Comparison of ENCODE assay signal across 7 mouse cellular contexts in the genomic region with DNA sequence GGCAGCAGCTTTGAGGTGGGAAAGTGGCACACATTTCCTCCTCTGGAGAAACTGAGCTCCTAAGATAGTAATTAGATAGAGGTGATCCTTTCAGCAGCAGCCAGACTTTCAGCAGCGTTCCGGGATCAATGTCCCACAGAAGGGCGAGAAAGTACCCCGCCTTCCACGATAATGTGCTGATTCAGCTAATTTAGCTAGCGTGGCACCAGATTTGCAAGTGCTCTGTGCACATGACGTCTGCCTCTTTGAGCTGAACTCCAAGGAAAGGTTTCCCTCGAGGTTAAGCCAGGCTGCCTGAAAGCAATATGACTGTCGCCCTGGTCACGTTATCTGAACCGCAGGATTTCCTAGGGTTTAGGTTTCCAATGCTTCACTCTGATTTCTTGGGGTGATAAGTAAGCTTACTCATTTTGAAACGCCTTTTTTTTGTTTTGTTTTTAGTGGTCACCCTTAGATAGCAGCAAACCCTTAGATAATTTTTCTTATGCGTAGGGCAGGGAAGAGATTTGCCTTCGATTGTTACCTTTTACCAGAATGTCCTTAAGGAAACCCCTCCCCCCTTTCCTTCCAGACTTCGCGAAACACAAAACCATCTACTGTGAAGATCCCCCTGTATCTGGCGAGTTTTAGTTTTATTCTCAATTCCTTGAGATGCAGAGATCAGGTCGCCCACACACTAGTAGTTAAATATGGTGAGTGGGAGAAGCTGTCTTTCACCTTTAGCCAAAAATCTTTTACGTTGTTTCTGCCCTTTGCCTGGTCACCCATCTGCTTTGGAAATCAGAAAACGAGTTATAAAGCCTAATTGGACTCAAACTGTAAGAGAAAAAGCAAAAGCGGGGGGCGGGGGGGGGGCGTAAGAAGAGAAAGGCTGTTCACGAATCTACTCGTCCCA.
A peak's percentile ranks its signal among the peaks of the same experiment; 100 is the strongest.
DNase-seq lines count a peak whose midpoint lies in the region; ATAC-seq and TF ChIP-seq lines count a peak whose summit lies in the region.

No protein-coding gene starts in this region.

- H3K9me3 ChIP-seq in embryonic facial prominence, embryonic 14.5 days (ENCODE audit: control insufficient read depth, low read length): no peaks in the 10 kb centered on the region
- H3K9me3 ChIP-seq in liver, postnatal 0 days (ENCODE audit: low read length): no peaks in the 10 kb centered on the region

- no peaks in the 10 kb centered on the region for H3K27me3 ChIP-seq in embryonic facial prominence, embryonic 14.5 days (replicated peaks; ENCODE audit: control insufficient read depth, insufficient read depth, low read length)
- no peaks in the 10 kb centered on the region for H3K27me3 ChIP-seq in liver, postnatal 0 days (ENCODE audit: insufficient read depth, low read length)

- ATAC-seq in embryonic facial prominence, embryonic 14.5 days (ENCODE audit: low read depth): peak; percentile 41; the same call in 1 of the 2 replicates
- ATAC-seq in inflammation-experienced regulatory T-cells, adult 6 months: peak; percentile 48
- peak; percentile 35; the same call in 1 of the 2 replicates for ATAC-seq in liver, postnatal 0 days

- peak overlapping the region; percentile 70 for H3K4me2 ChIP-seq in embryonic facial prominence, embryonic 14.5 days (ENCODE audit: low read depth, low read length)
- H3K4me2 ChIP-seq in liver, postnatal 0 days (ENCODE audit: low read depth, low read length): peak overlapping the region; percentile 89

- TF ChIP-seq EP300 in liver, postnatal 0 days (IDR thresholded peaks at IDR 0.05; ENCODE audit: low read depth): no peak

- TF ChIP-seq CTCF in liver, postnatal 0 days (IDR thresholded peaks at IDR 0.05; ENCODE audit: low read depth): no peak

- WGBS in embryonic facial prominence, embryonic 14.5 days: 1% methylated on average over 23 of the region's 25 CpGs
- WGBS in liver, postnatal 0 days (ENCODE audit: insufficient replicate concordance): 4% methylated on average over 25 of the region's 25 CpGs

- peak; percentile 9 for DNase-seq in right cerebral cortex, postnatal 4 days
- no peak for DNase-seq in right cerebral cortex, postnatal 14 days
- peak; percentile 77 for DNase-seq in embryonic facial prominence, embryonic 14.5 days (ENCODE audit: low spot score)
- DNase-seq in liver, postnatal 0 days: no peak
- DNase-seq in retina, embryonic 14.5 days (ENCODE audit: low spot score): peak; percentile 66
- no peak for DNase-seq in left cerebral cortex, adult 18-20 months (ENCODE audit: low spot score in 2 of 2)

- H3K4me1 ChIP-seq in embryonic facial prominence, embryonic 14.5 days (ENCODE audit: control insufficient read depth, insufficient read depth, low read length): no peaks in the 10 kb centered on the region
- 0 out of 2 replicates have a peak, but pooled peaks cover 7% of the 10 kb centered on the region for H3K4me1 ChIP-seq in liver, postnatal 0 days (ENCODE audit: insufficient read depth)

- peak overlapping the region; percentile 47 for H3K9ac ChIP-seq in embryonic facial prominence, embryonic 14.5 days (ENCODE audit: low read depth, low read length)
- H3K9ac ChIP-seq in liver, postnatal 0 days (replicated peaks): no peak overlapping the region; the same call in 1 of the 2 replicates

- peak overlapping the region; percentile 42 for H3K4me3 ChIP-seq in embryonic facial prominence, embryonic 14.5 days (ENCODE audit: low read depth, low read length)
- peak overlapping the region; percentile 44 for H3K4me3 ChIP-seq in liver, postnatal 0 days (ENCODE audit: low read depth, low read length)

- H3K27ac ChIP-seq in embryonic facial prominence, embryonic 14.5 days (replicated peaks; ENCODE audit: low read depth, low read length): no peak overlapping the region; the same call in 1 of the 2 replicates
- no peak overlapping the region for H3K27ac ChIP-seq in liver, postnatal 0 days (ENCODE audit: low read depth)

- H3K36me3 ChIP-seq in embryonic facial prominence, embryonic 14.5 days (ENCODE audit: control insufficient read depth, insufficient read depth, low read length): no peaks in the 10 kb centered on the region
- no peaks in the 10 kb centered on the region for H3K36me3 ChIP-seq in liver, postnatal 0 days (replicated peaks; ENCODE audit: insufficient read depth, low read length)

Comparison
In these comparisons a context has a peak if more than half of its experiments do, and no peak if none do; other contexts are left out.
1. DNase-seq: peak in right cerebral cortex, postnatal 4 days (single experiment), embryonic facial prominence, embryonic 14.5 days (single experiment) and retina, embryonic 14.5 days (single experiment); none in right cerebral cortex, postnatal 14 days (single experiment), liver, postnatal 0 days (single experiment) and left cerebral cortex, adult 18-20 months (0 of 2).
2. Peak in every context shown above with its lines, with median percentiles within 50 percentile points of each other: ATAC-seq.